Mouse (Mus musculus) T-cell, adult 2 months (primary cell): ENCODE results near the gene Rnf180.

Experiments used
- DNase-seq: peaks from one replicate; pipeline ENCODE4 v3.0.0; 2022; ENCODE audit warnings: low spot score

Rnf180 gene

DNA sequence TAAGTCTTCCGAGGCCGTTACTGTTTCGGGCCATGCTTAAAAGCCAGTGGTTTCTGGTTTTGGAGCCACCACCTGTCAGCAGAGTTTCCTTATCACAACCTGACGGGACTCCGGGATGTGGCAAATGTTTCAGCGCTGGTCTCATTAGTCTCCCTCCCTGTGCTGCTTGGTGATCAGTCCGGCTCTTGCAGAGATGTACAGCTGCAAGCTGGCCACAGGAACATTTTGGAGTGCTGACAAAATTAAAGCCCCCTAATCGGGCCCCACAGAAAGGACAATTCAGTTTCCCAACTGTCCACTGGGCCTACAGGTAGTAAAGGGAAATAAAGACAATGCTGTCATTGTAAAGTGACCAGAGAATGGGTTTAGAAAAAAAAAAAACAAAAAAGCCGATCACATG is 44.4 kb downstream of the Rnf180 start:
- DNase-seq: no peak

- DNase-seq: no peak
Measured at GRCm38 (mm10) chr13:105249599-105249998, 45.0 kb downstream of the Rnf180 start.

DNA sequence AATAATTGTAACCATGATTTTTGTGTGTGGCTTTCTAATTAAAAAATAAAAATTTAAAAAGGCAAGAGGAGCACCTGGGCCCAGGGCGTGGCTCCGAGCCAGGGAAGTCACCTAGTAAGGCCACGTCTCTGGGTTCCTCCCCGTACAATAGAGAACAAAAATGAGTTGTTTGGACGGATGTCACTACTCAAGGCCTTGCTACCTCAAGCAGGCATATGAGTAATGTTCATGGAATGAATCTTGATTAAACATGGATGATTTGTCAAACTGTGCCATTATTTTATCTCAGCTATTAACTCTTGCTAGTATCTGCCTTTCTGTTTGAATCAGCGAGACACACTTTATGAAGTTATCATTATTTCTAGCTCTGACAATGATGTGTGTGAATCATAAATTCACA is 46.9 kb downstream of the Rnf180 start:
- DNase-seq: no peak

DNA sequence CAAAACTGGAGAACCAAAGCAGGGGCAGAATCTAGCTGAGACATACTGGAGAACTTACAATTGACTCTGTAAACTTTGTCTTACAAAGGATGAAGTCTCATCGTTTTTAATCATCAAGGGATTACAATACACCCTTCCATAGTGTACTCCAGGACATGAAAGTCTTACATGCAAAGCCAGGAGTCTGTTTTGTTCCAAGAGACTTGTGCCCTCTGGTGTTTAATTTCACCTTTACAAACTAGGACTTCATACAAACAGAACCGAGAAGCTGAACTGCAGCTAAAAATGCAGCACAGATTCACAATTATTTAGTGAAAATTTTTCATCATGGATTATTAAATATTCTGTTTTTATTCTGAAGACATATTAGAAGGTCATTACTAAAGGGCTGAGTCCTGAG is 53.8 kb downstream of the Rnf180 start:
- no peak for DNase-seq

GRCm38 (mm10) chr13:105227126-105227525 is 67.5 kb downstream of the Rnf180 start:
- no peak for DNase-seq

GRCm38 (mm10) chr13:105224048-105224447 is 70.6 kb downstream of the Rnf180 start:
- no peak for DNase-seq

DNA sequence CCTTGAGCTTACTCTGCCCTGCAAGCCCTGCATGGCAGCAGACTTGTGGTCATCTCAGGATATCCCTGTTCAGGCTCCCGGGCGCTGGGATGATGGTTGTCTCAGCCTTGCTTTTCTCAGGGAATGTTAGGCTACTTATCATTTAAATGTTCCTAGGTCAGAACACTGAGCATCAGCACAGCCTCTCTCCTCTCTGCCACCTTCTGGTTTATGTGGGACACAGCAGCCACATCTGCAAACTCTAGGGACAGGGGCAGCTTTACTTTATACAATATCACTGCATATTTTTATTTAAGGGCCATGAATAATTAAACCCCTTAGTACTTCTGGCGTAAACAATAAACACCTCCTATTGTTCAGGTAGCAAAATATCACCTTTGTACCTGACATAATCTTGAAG is 71.5 kb downstream of the Rnf180 start:
- no peak for DNase-seq

DNA sequence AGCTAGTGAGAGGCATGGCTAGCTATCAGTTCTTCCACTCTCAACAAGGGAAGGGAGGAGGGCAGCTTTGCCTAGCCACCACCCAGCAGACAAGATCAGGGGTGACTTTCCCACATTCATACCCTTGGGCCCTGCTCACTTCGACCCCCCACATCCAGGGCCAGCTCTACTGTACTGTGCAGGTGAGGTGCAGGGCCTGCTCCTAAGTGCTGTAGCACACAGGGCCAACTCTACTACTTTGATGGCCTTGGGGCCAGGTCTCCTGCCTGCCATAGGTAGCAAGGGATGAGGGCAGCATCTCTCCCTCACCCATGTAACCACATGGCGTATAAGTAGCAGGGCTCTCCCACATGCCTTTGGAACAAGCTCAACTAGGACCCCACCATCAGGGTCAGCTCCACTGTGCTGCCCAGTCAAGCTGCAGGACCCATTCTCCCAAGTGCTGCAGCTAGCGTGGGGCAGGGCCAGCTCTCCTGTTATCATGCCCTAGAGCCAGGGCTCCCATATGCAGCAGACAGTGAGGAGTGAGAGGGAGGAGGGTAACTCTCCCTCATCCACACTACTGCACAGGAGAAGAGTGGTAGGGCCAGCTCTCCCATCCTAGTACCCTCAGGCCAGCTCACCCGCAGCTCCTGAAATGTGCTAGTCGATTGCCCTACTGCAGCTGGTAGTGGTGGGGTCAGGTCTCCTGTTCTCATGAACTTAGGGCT is 72.4 kb downstream of the Rnf180 start:
- DNase-seq: no peak

DNA sequence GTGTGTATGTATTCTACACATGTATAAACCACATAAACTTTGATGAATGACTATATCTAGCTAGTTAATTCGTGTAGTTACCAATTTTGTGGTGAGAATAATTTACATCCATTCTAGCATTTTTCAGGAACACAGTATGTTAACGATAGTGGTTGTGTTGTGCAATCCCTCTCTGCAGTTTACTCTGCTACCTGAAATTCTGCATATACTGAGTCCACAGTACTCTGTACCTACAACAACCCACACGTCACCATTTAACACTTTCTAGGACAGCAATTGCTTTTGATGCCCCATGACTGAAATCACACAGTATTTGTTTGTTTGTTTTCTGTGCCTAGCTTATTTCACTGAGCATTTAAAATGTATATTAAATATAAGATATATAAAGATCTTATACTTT is 83.9 kb downstream of the Rnf180 start:
- DNase-seq: no peak

DNA sequence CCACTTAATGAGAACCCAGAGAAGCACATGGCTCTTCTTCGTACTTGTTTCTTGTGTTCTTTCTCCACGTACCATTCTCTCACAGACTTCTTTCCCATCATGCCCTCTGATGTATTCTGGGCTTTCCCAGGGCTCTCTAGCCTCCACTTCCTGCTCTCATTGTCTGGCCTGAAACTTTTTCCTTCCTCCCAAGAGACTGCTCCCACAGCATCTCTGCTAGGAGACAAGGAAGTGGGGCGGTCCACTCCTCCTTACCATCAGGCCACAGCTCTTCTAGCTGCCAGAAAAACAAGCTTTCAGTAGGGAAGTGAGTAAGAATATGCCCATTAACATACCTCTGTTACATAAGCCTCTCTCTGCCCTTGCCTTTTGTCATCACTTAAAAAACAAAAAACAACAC is 90.8 kb downstream of the Rnf180 start:
- DNase-seq: no peak

GRCm38 (mm10) chr13:105198658-105199057 is 96.0 kb downstream of the Rnf180 start:
- no peak for DNase-seq

DNA sequence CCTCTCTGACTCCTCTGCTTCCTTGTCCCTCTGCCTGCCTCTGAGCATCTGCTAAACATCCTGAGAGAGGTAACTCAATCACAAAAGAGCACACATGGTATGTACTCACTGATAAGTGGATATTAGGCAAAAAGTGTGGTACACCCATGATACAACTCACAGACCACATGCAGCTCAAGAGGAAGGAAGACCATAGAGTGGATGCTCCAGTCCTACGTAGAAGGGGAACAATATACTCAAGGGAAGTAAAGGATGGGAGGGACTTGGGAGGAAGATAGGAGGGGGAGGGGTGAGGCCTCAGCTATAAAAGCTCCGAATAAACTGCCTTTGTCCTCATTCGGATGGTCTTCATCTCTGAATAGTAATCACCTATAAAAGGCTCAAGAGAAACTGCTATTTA is 96.6 kb downstream of the Rnf180 start:
- DNase-seq: no peak

GRCm38 (mm10) chr13:105193583-105193982 is 101.0 kb downstream of the Rnf180 start:
- no peak for DNase-seq

GRCm38 (mm10) chr13:105188730-105189129 is 105.9 kb downstream of the Rnf180 start:
- DNase-seq: no peak

GRCm38 (mm10) chr13:105180781-105181180 is 113.8 kb downstream of the Rnf180 start:
- DNase-seq: no peak

DNA sequence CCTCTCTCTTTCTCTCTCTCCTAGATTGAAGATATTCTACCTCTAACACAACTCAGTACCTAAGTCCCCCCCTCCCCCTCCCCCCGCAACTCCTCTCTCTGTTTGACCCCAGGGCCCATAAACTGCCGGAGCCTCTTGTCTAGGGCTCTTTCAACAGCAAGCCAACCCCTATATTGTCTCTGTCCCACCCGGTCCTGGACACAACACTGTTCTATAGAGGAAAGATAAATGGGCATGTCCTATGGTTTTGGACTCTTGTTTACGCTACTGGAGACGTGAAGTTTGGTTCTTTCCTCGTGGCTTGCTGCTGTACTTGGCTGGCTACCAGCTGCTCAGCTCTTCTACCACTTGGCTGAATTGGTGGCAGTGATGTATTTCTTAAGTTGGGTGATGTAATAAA is 129.2 kb downstream of the Rnf180 start:
- DNase-seq: no peak

DNA sequence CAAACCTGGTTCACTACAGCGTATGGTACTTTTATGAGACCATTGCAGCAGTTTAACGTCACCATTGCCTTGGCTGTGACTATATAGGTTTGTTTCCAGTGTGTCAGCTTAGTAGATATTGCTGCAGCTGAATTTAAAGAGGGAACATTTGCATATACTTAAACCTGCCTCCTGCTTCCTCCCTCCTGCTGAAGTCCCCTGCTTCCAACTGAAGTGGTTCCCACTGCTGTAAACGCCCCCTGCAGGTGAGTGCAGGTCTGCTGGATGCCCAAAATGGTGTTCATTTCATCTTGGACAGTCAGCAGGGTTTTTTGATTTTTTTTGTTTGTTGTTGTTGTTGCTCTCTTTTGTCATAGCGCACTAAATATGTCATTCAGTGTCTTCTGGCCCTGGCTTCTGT is 140.7 kb downstream of the Rnf180 start:
- no peak for DNase-seq

GRCm38 (mm10) chr13:105150006-105150405 is 144.6 kb downstream of the Rnf180 start:
- DNase-seq: no peak

- no peak for DNase-seq
Measured at GRCm38 (mm10) chr13:105147795-105148418, 146.7 kb downstream of the Rnf180 start.

DNA sequence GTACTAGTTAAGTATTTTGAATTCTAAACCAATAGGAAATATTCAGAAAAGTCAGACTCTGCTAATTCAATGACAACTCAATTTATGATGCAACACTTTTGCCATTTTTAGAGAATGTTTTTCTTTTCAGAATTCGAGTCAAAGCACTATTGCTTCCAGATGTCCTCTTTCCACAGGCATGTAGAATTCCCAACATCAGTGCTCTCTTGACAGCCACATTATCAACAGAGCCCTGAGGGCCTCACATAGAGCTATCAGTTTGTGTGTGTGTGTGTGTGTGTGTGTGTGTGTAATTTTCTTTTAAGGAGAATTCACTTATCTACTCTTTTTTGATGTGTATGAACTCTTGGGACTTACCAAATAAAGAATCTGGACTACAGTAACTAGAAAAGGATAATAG is 147.8 kb downstream of the Rnf180 start:
- DNase-seq: no peak

DNA sequence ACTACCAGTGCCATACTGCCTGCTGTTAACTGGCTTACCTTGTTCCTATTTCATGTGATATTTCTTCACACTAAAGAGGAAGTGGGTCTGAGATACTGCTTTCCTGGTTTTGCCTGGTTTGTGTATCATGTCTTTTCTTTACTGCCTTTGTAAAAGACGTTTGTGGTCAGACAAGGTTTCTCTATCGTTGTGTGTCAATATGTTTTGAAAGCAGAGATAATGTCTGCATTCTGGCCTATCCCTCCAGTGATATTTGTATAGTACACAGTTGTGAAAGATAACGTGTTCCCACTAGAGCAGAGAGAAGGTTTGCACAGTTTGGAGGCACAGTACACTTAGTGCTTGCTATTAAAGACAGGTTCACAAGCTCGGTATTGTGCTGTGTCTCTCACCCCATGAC is 154.7 kb downstream of the Rnf180 start:
- DNase-seq: no peak

GRCm38 (mm10) chr13:105134397-105134796 is 160.2 kb downstream of the Rnf180 start:
- no peak for DNase-seq

DNA sequence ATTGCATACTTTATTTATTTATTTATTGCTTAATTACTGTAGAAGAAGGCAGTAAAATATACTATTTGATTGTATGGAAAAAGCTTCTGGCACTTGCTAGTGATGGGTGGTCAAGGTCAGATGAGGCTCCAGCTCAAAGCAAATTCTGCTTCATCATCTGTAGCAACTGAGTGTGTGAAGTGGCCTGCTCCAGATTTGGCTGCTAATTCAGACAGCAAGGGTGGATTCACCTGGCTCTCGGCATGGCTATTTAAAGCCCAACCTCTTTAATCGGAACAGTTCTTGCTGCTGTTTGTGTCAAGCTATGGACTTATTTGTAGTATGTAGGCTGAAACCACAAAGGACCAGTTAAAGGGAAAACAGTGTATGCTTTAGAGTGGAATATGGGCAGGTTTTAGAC is 161.8 kb downstream of the Rnf180 start:
- no peak for DNase-seq

GRCm38 (mm10) chr13:105132370-105132769 is 162.2 kb downstream of the Rnf180 start:
- no peak for DNase-seq
